Mouse (Mus musculus): Measurements from ENCODE around the gene Gamt. TPM values are rescaled to one million over a fixed set of nuclear protein-coding genes. Genes with fewer than 3 reads are reported as not detected.
A peak's percentile ranks its signal among the peaks of the same experiment; 100 is the strongest.

The Gamt gene
- polyA plus RNA-seq, 1 experiment from 2014 or later, result 19.5 TPM

DNA sequence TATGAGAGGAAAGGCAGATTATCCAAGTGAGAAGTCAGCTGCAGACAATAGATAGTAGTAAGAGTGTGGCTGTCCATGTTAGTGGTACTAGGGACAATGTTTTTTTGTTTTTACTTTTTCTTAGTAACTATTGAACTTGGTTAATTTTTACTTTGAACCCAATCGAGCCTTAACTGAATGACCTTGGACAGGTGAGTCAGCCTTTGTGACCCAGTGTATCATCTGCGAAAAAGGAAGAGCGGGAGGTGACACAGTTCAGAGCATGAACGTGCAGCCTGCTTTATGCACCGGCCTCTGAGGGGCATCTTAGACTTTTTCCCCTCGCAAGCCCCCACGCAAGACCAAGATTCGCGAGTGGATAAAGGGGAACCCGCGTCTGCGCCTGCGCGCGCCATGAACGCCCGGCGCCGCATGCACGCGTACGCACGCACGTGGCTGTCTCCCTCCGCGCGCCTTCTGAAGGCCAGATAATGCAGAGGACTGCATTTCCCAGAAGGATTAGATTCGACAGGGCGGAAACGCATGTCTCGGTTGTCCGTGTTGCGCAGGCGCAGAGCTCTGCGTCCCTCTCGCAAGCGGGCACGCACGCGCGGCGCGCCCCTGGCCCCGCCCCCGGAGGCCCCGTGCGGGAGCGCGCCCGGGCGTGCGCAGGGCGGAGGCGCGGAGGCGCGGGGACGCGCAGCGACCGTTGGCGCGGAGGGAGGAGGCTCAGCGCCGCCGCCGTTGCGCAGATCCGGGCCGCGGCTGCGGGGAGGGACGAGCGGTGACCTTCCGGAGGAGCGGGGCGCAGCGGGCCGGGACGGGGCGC lies 3.7 kb upstream of the Gamt start:
- Histone ChIP-seq H3K9me3 (replicated peaks; ENCODE audit: control insufficient read depth, low read length, poor library complexity, severe bottlenecking) (no peaks in the 10 kb centered on the region), H3K9ac (ENCODE audit: low read depth, low read length) (peak overlapping the region; percentile 98), H3K36me3 (ENCODE audit: control insufficient read depth, insufficient read depth, low read length) (no peaks in the 10 kb centered on the region), H3K4me2 (ENCODE audit: low read length) (peak overlapping the region; percentile 87), H3K27me3 (ENCODE audit: control insufficient read depth, insufficient read depth, low read depth, low read length) (no peaks in the 10 kb centered on the region), H3K27ac (ENCODE audit: low read length) (peak overlapping the region; percentile 86), H3K4me3 (ENCODE audit: low read depth, low read length) (peak overlapping the region; percentile 94), H3K4me1 (ENCODE audit: control insufficient read depth, insufficient read depth, low read length) (peaks cover 57% of the 10 kb centered on the region)
- 2% methylated on average over 78 of the region's 81 CpGs for WGBS
- peak; percentile 75 for ATAC-seq

DNA sequence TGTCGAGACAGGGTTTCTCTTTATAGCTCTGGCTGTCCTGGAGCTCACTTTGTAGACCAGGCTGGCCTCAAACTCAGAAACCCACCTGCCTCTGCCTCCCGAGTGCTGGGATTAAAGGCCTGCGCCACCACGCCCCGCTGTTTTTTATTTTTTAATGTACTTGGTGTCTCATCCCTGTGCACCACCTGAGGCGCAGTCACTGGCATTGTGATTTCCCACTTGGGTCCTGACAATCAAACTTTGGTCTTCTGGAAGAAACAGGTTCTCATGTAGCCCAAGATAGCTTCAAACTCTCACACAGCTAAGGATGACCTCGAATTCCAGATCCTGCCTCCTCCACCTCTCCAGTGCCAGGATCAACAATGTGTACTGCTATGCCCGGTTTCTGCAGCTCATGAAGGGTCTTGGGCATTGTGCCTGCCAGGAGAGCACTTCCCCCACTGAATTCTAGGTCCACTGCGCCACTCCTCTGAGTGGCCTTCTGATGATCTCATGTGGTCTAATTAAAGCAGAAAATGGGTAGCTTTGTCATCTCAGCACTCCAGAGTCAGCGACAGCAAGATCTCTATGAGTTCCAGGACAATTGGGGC lies 2.1 kb upstream of the Gamt start:
- Histone ChIP-seq H3K4me1 (ENCODE audit: control insufficient read depth, insufficient read depth, low read length) (peaks cover 45% of the 10 kb centered on the region), H3K27ac (ENCODE audit: low read length) (no peak overlapping the region), H3K4me3 (ENCODE audit: low read depth, low read length) (no peak overlapping the region), H3K9me3 (replicated peaks; ENCODE audit: control insufficient read depth, low read length, poor library complexity, severe bottlenecking) (no peaks in the 10 kb centered on the region), H3K9ac (ENCODE audit: low read depth, low read length) (no peak overlapping the region), H3K27me3 (ENCODE audit: control insufficient read depth, insufficient read depth, low read depth, low read length) (no peaks in the 10 kb centered on the region), H3K36me3 (ENCODE audit: control insufficient read depth, insufficient read depth, low read length) (0 out of 2 replicates have a peak, but pooled peaks cover 4% of the 10 kb centered on the region), H3K4me2 (ENCODE audit: low read length) (no peak overlapping the region)
- ATAC-seq, result no peak
- 91% methylated on average over 10 of the region's 10 CpGs for WGBS

GRCm38 (mm10) chr10:80262169-80262568 lies 1.4 kb upstream of the Gamt start:
- no peak overlapping the region for H3K9ac ChIP-seq (ENCODE audit: low read depth, low read length)
- 72% methylated on average over 12 of the region's 12 CpGs for WGBS
- H3K27ac ChIP-seq (ENCODE audit: low read length), result no peak overlapping the region
- H3K4me2 ChIP-seq (ENCODE audit: low read length), result peak overlapping the region; percentile 91; the same call in 1 of the 2 replicates
- H3K9me3 ChIP-seq (replicated peaks; ENCODE audit: control insufficient read depth, low read length, poor library complexity, severe bottlenecking), result no peaks in the 10 kb centered on the region
- peaks cover 37% of the 10 kb centered on the region for H3K4me1 ChIP-seq (ENCODE audit: control insufficient read depth, insufficient read depth, low read length)
- ATAC-seq, result no peak
- H3K36me3 ChIP-seq (ENCODE audit: control insufficient read depth, insufficient read depth, low read length), result peaks cover 4% of the 10 kb centered on the region; the same call in 1 of the 2 replicates
- H3K4me3 ChIP-seq (ENCODE audit: low read depth, low read length), result no peak overlapping the region
- H3K27me3 ChIP-seq (ENCODE audit: control insufficient read depth, insufficient read depth, low read depth, low read length), result no peaks in the 10 kb centered on the region

DNA sequence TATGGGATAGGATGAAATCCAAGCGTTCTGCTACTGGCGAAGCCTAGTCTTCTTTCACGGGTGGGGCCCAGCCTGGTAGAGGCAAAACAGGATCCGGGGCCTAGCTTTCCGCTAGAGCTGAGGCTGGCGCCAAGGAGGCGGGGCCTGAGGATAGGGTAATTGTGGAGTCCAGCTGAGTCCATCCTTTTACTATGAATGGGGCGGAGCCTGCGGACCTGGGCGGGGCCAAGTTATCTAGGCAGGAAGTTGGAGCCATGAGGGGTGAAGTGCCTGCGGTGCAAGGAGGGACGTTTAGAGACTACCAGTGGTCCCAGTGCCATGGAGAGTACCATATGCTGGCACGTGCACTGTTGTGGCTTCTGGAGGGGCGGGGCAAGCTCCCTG lies 765 bp upstream of the Gamt start:
- Histone ChIP-seq H3K27me3 (ENCODE audit: control insufficient read depth, insufficient read depth, low read depth, low read length) (no peaks in the 10 kb centered on the region), H3K4me2 (ENCODE audit: low read length) (peak overlapping the region; percentile 91), H3K4me3 (ENCODE audit: low read depth, low read length) (peak overlapping the region; percentile 44), H3K27ac (ENCODE audit: low read length) (peak overlapping the region; percentile 80), H3K4me1 (ENCODE audit: control insufficient read depth, insufficient read depth, low read length) (peaks cover 32% of the 10 kb centered on the region), H3K9me3 (replicated peaks; ENCODE audit: control insufficient read depth, low read length, poor library complexity, severe bottlenecking) (no peaks in the 10 kb centered on the region), H3K9ac (ENCODE audit: low read depth, low read length) (peak overlapping the region; percentile 61), H3K36me3 (ENCODE audit: control insufficient read depth, insufficient read depth, low read length) (peaks cover 9% of the 10 kb centered on the region)
- 2% methylated on average over 14 of the region's 14 CpGs for WGBS
- ATAC-seq, result peak; percentile 26

GRCm38 (mm10) chr10:80259861-80260641 lies 761 bp downstream of the Gamt start:
- peaks cover 19% of the 10 kb centered on the region for H3K36me3 ChIP-seq (ENCODE audit: control insufficient read depth, insufficient read depth, low read length)
- no peak for ATAC-seq
- H3K27me3 ChIP-seq (ENCODE audit: control insufficient read depth, insufficient read depth, low read depth, low read length), result no peaks in the 10 kb centered on the region
- H3K9ac ChIP-seq (ENCODE audit: low read depth, low read length), result peak overlapping the region; percentile 61
- H3K27ac ChIP-seq (ENCODE audit: low read length), result peak overlapping the region; percentile 80
- H3K4me3 ChIP-seq (ENCODE audit: low read depth, low read length), result peak overlapping the region; percentile 44
- 3% methylated on average over 19 of the region's 19 CpGs for WGBS
- H3K4me2 ChIP-seq (ENCODE audit: low read length), result peak overlapping the region; percentile 91
- H3K9me3 ChIP-seq (replicated peaks; ENCODE audit: control insufficient read depth, low read length, poor library complexity, severe bottlenecking), result no peaks in the 10 kb centered on the region
- peaks cover 21% of the 10 kb centered on the region; the same call in 1 of the 2 replicates for H3K4me1 ChIP-seq (ENCODE audit: control insufficient read depth, insufficient read depth, low read length)

DNA sequence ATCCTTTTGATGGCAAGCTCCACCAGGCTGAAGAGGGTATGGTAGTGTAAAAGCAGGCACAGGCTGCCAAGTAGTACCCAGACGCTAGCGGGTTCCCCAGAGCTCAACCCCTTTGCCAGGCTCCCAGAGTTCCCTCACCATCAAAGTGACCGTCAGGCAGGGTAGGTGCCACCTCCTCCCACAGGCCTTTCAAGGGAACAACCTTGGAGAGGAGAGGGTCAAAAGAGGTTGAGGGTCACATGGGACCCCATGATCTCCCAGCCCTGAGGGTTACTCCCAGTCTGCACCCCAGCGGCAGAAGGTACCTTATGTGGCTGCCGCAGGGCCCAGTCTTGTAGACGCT lies 1.4 kb downstream of the Gamt start:
- Histone ChIP-seq H3K27me3 (ENCODE audit: control insufficient read depth, insufficient read depth, low read depth, low read length) (no peaks in the 10 kb centered on the region), H3K4me2 (ENCODE audit: low read length) (peak overlapping the region; percentile 91), H3K4me1 (ENCODE audit: control insufficient read depth, insufficient read depth, low read length) (peaks cover 21% of the 10 kb centered on the region; the same call in 1 of the 2 replicates), H3K36me3 (ENCODE audit: control insufficient read depth, insufficient read depth, low read length) (peaks cover 24% of the 10 kb centered on the region), H3K27ac (ENCODE audit: low read length) (no peak overlapping the region), H3K9me3 (replicated peaks; ENCODE audit: control insufficient read depth, low read length, poor library complexity, severe bottlenecking) (no peaks in the 10 kb centered on the region), H3K9ac (ENCODE audit: low read depth, low read length) (0 out of 2 replicates have a peak overlapping the region, but pooled peaks have one; percentile 61), H3K4me3 (ENCODE audit: low read depth, low read length) (no peak overlapping the region)
- ATAC-seq, result no peak
- 65% methylated on average over 6 of the region's 6 CpGs for WGBS

- Histone ChIP-seq H3K9me3 (replicated peaks; ENCODE audit: control insufficient read depth, low read length, poor library complexity, severe bottlenecking) (no peaks in the 10 kb centered on the region), H3K4me2 (ENCODE audit: low read length) (no peak overlapping the region), H3K36me3 (ENCODE audit: control insufficient read depth, insufficient read depth, low read length) (peaks cover 29% of the 10 kb centered on the region), H3K27ac (ENCODE audit: low read length) (no peak overlapping the region), H3K9ac (ENCODE audit: low read depth, low read length) (no peak overlapping the region), H3K4me1 (ENCODE audit: control insufficient read depth, insufficient read depth, low read length) (peaks cover 21% of the 10 kb centered on the region; the same call in 1 of the 2 replicates), H3K27me3 (ENCODE audit: control insufficient read depth, insufficient read depth, low read depth, low read length) (no peaks in the 10 kb centered on the region), H3K4me3 (ENCODE audit: low read depth, low read length) (no peak overlapping the region)
- ATAC-seq, result no peak
- WGBS, result 96% methylated on average over 14 of the region's 14 CpGs
Observed at GRCm38 (mm10) chr10:80258752-80259462, 1.9 kb downstream of the Gamt start.

DNA sequence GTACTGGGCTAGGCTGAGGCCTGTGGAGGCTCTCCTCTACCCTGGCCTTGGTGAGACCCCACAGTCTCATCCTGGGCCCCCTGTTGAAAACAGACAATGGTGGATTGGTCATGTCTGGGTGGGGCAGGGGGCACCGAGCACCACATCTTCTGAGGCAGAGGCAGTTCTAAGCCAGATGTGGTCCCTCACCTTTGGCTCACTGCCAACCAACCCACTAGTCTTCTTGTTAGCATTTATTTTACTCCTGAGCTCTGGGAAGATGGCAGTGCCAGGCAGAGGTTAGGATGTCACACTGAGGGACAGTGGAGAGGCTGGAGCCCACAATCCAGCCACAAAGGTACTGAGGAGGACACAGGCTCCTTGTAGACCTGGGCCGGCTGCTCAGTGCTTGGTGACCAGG lies 2.9 kb downstream of the Gamt start:
- H3K27ac ChIP-seq (ENCODE audit: low read length), result no peak overlapping the region
- whole genome bisulfite sequencing, result 85% methylated on average over 2 of the region's 2 CpGs
- no peaks in the 10 kb centered on the region for H3K9me3 ChIP-seq (replicated peaks; ENCODE audit: control insufficient read depth, low read length, poor library complexity, severe bottlenecking)
- peaks cover 30% of the 10 kb centered on the region for H3K36me3 ChIP-seq (ENCODE audit: control insufficient read depth, insufficient read depth, low read length)
- H3K4me3 ChIP-seq (ENCODE audit: low read depth, low read length), result no peak overlapping the region
- peaks cover 21% of the 10 kb centered on the region; the same call in 1 of the 2 replicates for H3K4me1 ChIP-seq (ENCODE audit: control insufficient read depth, insufficient read depth, low read length)
- no peaks in the 10 kb centered on the region for H3K27me3 ChIP-seq (ENCODE audit: control insufficient read depth, insufficient read depth, low read depth, low read length)
- no peak overlapping the region for H3K4me2 ChIP-seq (ENCODE audit: low read length)
- no peak overlapping the region for H3K9ac ChIP-seq (ENCODE audit: low read depth, low read length)
- no peak for ATAC-seq

Data from midbrain, embryonic 16.5 days (tissue).